Mouse (Mus musculus): Measurements from ENCODE around the gene Yipf2. TPM values are rescaled to one million over a fixed set of nuclear protein-coding genes. Genes with fewer than 3 reads are reported as not detected.

The Yipf2 gene
- polyA plus RNA-seq (2015; fragmentation: Nextera tagmentation; extraction: Ambion mirVana): 34.0 and 39.4 TPM in 2 replicates

DNA sequence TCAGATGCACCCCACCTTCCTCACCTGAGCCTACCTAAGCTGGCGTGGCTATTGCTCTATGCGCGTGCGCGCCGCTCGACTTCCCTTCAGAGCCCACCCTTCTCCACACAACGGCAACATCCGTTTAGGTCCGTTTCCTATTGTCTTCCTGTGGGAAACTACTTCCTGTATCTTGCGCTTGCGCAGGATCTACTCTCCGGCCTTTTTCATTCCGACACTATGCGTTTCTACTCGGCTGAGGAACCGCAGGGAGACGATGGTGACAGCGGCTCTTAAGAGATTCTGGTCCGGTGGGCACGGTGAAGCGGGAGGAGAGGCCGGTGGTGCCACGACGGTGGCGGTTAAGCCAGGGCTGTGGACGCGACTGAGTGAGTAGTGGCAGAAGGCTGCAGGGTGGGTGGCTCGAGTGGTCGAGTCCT is at the start of gene Yipf2, which contains the start of gene Timm29:
TSS of gene Yipf2 (minus strand) at position 126 of the 419 bp plus-strand sequence.
TSS of gene Timm29 (plus strand) at position 20 of the 419 bp plus-strand sequence.
- under 1% methylated on average over 30 of the region's 30 CpGs for WGBS
- peak within 1 kb of the TSS; percentile 83 for H3K9ac ChIP-seq (ENCODE audit: low read length)
- peaks cover 14% of the 10 kb centered on the region for H3K4me1 ChIP-seq (ENCODE audit: control insufficient read depth, insufficient read depth, low read length)
- H3K36me3 ChIP-seq (ENCODE audit: control insufficient read depth, insufficient read depth, low read length): peaks cover 11% of the 10 kb centered on the region; the same call in 1 of the 2 replicates
- ATAC-seq (ENCODE audit: insufficient read depth, low FRiP score): peak; percentile 94
- H3K4me2 ChIP-seq (ENCODE audit: low read depth, low read length): peak within 1 kb of the TSS; percentile 86
- no peaks in the 10 kb centered on the region for H3K27me3 ChIP-seq (ENCODE audit: control insufficient read depth, insufficient read depth, low read length)
- H3K9me3 ChIP-seq (replicated peaks; ENCODE audit: control insufficient read depth, low read length): no peaks in the 10 kb centered on the region
- H3K4me3 ChIP-seq (replicated peaks; ENCODE audit: low read length): peak within 1 kb of the TSS; percentile 71
- peak within 1 kb of the TSS; percentile 79 for H3K27ac ChIP-seq (ENCODE audit: low read length)

- H3K4me1 ChIP-seq (ENCODE audit: control insufficient read depth, insufficient read depth, low read length): no peaks in the 10 kb centered on the region
- H3K4me3 ChIP-seq (replicated peaks; ENCODE audit: low read length): no peak overlapping the region
- H3K9ac ChIP-seq (ENCODE audit: low read length): no peak overlapping the region
- H3K4me2 ChIP-seq (ENCODE audit: low read depth, low read length): no peak overlapping the region
- H3K9me3 ChIP-seq (replicated peaks; ENCODE audit: control insufficient read depth, low read length): no peaks in the 10 kb centered on the region
- WGBS: 92% methylated on average over 11 of the region's 11 CpGs
- H3K27ac ChIP-seq (ENCODE audit: low read length): no peak overlapping the region
- no peaks in the 10 kb centered on the region for H3K27me3 ChIP-seq (ENCODE audit: control insufficient read depth, insufficient read depth, low read length)
- no peak for ATAC-seq (ENCODE audit: insufficient read depth, low FRiP score)
- peaks cover 55% of the 10 kb centered on the region for H3K36me3 ChIP-seq (ENCODE audit: control insufficient read depth, insufficient read depth, low read length)
Observed at GRCm38 (mm10) chr9:21639031-21639430, 46.4 kb upstream of the Yipf2 start.

GRCm38 (mm10) chr9:21635639-21636038 is 43.0 kb upstream of the Yipf2 start:
- 54% methylated on average over 7 of the region's 7 CpGs for WGBS
- no peak for ATAC-seq (ENCODE audit: insufficient read depth, low FRiP score)
- peaks cover 40% of the 10 kb centered on the region for H3K36me3 ChIP-seq (ENCODE audit: control insufficient read depth, insufficient read depth, low read length)
- H3K9ac ChIP-seq (ENCODE audit: low read length): no peak overlapping the region
- no peaks in the 10 kb centered on the region for H3K4me1 ChIP-seq (ENCODE audit: control insufficient read depth, insufficient read depth, low read length)
- H3K4me2 ChIP-seq (ENCODE audit: low read depth, low read length): no peak overlapping the region
- H3K27me3 ChIP-seq (ENCODE audit: control insufficient read depth, insufficient read depth, low read length): no peaks in the 10 kb centered on the region
- H3K9me3 ChIP-seq (replicated peaks; ENCODE audit: control insufficient read depth, low read length): no peaks in the 10 kb centered on the region
- no peak overlapping the region for H3K4me3 ChIP-seq (replicated peaks; ENCODE audit: low read length)
- no peak overlapping the region for H3K27ac ChIP-seq (ENCODE audit: low read length)

DNA sequence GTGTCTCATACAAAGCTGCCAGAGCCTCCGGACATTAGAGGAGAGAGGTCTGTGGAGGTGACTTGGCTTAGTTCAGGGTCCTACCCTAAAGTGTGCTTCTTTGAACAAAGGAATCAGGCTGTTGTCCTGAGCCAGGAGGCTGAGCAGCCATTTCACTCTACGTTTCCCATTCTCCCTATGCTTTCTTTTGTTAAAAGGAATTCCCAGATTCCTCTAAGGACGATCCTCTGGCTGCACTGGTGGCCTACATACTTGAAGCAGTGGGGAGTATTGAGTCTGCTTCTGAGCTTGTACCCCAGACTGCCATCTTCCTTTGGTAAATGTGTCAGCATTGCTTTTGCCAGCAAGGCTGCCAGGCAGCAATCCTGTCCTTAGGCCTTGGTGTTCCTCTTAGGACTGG is 40.5 kb upstream of the Yipf2 start:
- H3K27ac ChIP-seq (ENCODE audit: low read length): no peak overlapping the region
- H3K4me3 ChIP-seq (replicated peaks; ENCODE audit: low read length): no peak overlapping the region
- H3K4me1 ChIP-seq (ENCODE audit: control insufficient read depth, insufficient read depth, low read length): no peaks in the 10 kb centered on the region
- H3K9me3 ChIP-seq (replicated peaks; ENCODE audit: control insufficient read depth, low read length): no peaks in the 10 kb centered on the region
- ATAC-seq (ENCODE audit: insufficient read depth, low FRiP score): no peak
- WGBS: 85% methylated on average over 3 of the region's 3 CpGs
- peaks cover 18% of the 10 kb centered on the region for H3K36me3 ChIP-seq (ENCODE audit: control insufficient read depth, insufficient read depth, low read length)
- no peak overlapping the region for H3K9ac ChIP-seq (ENCODE audit: low read length)
- H3K27me3 ChIP-seq (ENCODE audit: control insufficient read depth, insufficient read depth, low read length): no peaks in the 10 kb centered on the region
- no peak overlapping the region for H3K4me2 ChIP-seq (ENCODE audit: low read depth, low read length)

DNA sequence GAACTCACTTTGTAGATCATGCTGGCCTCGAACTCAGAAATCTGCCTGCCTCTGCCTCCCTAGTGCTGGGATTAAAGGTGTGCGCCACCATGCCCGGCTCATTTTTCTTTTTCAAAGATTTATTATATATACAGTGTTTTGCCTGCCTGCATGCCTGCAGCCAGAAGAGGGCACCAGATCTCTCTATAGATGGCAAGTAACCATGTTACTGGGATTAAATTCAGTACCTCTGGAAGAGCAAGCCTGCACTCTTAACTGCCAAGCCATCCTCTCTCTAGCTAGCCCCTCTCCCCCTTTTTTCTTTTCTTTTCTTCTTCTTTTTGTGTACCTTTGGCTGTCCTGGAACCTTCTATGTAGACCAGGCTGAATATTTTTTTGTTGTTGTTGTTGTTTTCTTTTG is 38.0 kb upstream of the Yipf2 start:
- H3K36me3 ChIP-seq (ENCODE audit: control insufficient read depth, insufficient read depth, low read length): peaks cover 6% of the 10 kb centered on the region; the same call in 1 of the 2 replicates
- H3K27ac ChIP-seq (ENCODE audit: low read length): no peak overlapping the region
- H3K4me1 ChIP-seq (ENCODE audit: control insufficient read depth, insufficient read depth, low read length): peaks cover 2% of the 10 kb centered on the region; the same call in 1 of the 2 replicates
- no peak overlapping the region for H3K4me3 ChIP-seq (replicated peaks; ENCODE audit: low read length)
- H3K9ac ChIP-seq (ENCODE audit: low read length): no peak overlapping the region
- no peaks in the 10 kb centered on the region for H3K27me3 ChIP-seq (ENCODE audit: control insufficient read depth, insufficient read depth, low read length)
- no peak for ATAC-seq (ENCODE audit: insufficient read depth, low FRiP score)
- no peak overlapping the region for H3K4me2 ChIP-seq (ENCODE audit: low read depth, low read length)
- 71% methylated on average over 3 of the region's 3 CpGs for WGBS
- H3K9me3 ChIP-seq (replicated peaks; ENCODE audit: control insufficient read depth, low read length): no peaks in the 10 kb centered on the region

GRCm38 (mm10) chr9:21627145-21627795 is 34.6 kb upstream of the Yipf2 start:
- Histone ChIP-seq H3K36me3 (ENCODE audit: control insufficient read depth, insufficient read depth, low read length) (no peaks in the 10 kb centered on the region), H3K4me2 (ENCODE audit: low read depth, low read length) (no peak overlapping the region), H3K4me1 (ENCODE audit: control insufficient read depth, insufficient read depth, low read length) (peaks cover 11% of the 10 kb centered on the region; the same call in 1 of the 2 replicates), H3K9ac (ENCODE audit: low read length) (no peak overlapping the region), H3K27me3 (ENCODE audit: control insufficient read depth, insufficient read depth, low read length) (no peaks in the 10 kb centered on the region), H3K9me3 (replicated peaks; ENCODE audit: control insufficient read depth, low read length) (no peaks in the 10 kb centered on the region), H3K4me3 (replicated peaks; ENCODE audit: low read length) (no peak overlapping the region), H3K27ac (ENCODE audit: low read length) (no peak overlapping the region)
- no peak for ATAC-seq (ENCODE audit: insufficient read depth, low FRiP score)
- 74% methylated on average over 5 of the region's 5 CpGs for WGBS

DNA sequence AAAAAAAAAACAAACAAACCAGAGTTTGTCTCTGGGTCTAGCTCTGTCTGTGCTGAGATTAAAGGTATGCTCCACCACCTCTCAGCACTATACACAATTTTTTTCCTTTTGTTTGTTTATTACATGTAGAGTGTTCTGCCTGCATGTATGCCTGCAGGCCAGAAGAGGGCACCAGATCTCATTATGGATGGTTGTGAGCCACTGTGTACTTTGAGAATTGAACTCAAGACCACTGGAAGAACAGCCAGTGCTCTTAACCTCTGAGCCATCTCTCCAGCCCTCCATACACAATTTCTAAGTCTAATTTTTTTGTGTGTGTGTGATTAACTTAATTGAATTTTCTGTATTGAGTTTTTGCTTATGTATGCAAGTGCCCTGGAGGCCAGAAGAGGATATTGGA is 33.9 kb upstream of the Yipf2 start:
- no peak overlapping the region for H3K4me2 ChIP-seq (ENCODE audit: low read depth, low read length)
- ATAC-seq (ENCODE audit: insufficient read depth, low FRiP score): no peak
- no peak overlapping the region for H3K9ac ChIP-seq (ENCODE audit: low read length)
- H3K36me3 ChIP-seq (ENCODE audit: control insufficient read depth, insufficient read depth, low read length): no peaks in the 10 kb centered on the region
- no peaks in the 10 kb centered on the region for H3K27me3 ChIP-seq (ENCODE audit: control insufficient read depth, insufficient read depth, low read length)
- no peak overlapping the region for H3K27ac ChIP-seq (ENCODE audit: low read length)
- no peak overlapping the region for H3K4me3 ChIP-seq (replicated peaks; ENCODE audit: low read length)
- no peaks in the 10 kb centered on the region for H3K9me3 ChIP-seq (replicated peaks; ENCODE audit: control insufficient read depth, low read length)
- peaks cover 11% of the 10 kb centered on the region; the same call in 1 of the 2 replicates for H3K4me1 ChIP-seq (ENCODE audit: control insufficient read depth, insufficient read depth, low read length)

- Histone ChIP-seq H3K27me3 (ENCODE audit: control insufficient read depth, insufficient read depth, low read length) (no peaks in the 10 kb centered on the region), H3K36me3 (ENCODE audit: control insufficient read depth, insufficient read depth, low read length) (no peaks in the 10 kb centered on the region), H3K4me1 (ENCODE audit: control insufficient read depth, insufficient read depth, low read length) (peaks cover 11% of the 10 kb centered on the region; the same call in 1 of the 2 replicates), H3K4me2 (ENCODE audit: low read depth, low read length) (no peak overlapping the region), H3K9me3 (replicated peaks; ENCODE audit: control insufficient read depth, low read length) (no peaks in the 10 kb centered on the region), H3K4me3 (replicated peaks; ENCODE audit: low read length) (no peak overlapping the region), H3K9ac (ENCODE audit: low read length) (no peak overlapping the region), H3K27ac (ENCODE audit: low read length) (no peak overlapping the region)
- 86% methylated on average over 10 of the region's 10 CpGs for WGBS
- ATAC-seq (ENCODE audit: insufficient read depth, low FRiP score): no peak
Observed at GRCm38 (mm10) chr9:21625342-21626339, 33.0 kb upstream of the Yipf2 start.

DNA sequence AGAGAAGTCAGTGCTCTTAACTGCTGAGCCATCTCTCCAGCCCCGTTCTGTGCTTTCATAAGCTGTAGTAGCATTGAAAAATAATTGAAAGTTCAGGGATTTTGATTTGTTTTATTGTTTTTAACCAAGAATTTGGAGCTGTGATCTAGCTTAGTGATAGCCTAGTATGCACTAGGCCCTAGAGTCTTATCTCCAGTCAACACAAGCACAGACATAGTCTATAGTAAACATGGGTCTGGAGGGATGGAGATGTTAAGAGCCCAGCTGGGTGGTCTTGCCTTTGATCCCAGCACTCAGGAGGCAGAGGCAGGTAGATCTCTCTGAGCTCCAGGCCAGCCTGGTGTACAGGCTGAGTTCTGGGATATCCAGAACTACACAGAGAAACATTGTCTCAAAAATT is 30.0 kb upstream of the Yipf2 start:
- H3K36me3 ChIP-seq (ENCODE audit: control insufficient read depth, insufficient read depth, low read length): no peaks in the 10 kb centered on the region
- H3K9me3 ChIP-seq (replicated peaks; ENCODE audit: control insufficient read depth, low read length): no peaks in the 10 kb centered on the region
- WGBS: 86% methylated on average over 1 of the region's 1 CpGs
- no peaks in the 10 kb centered on the region for H3K27me3 ChIP-seq (ENCODE audit: control insufficient read depth, insufficient read depth, low read length)
- peaks cover 21% of the 10 kb centered on the region; the same call in 1 of the 2 replicates for H3K4me1 ChIP-seq (ENCODE audit: control insufficient read depth, insufficient read depth, low read length)
- H3K4me3 ChIP-seq (replicated peaks; ENCODE audit: low read length): no peak overlapping the region
- ATAC-seq (ENCODE audit: insufficient read depth, low FRiP score): no peak
- H3K4me2 ChIP-seq (ENCODE audit: low read depth, low read length): no peak overlapping the region
- no peak overlapping the region for H3K27ac ChIP-seq (ENCODE audit: low read length)
- H3K9ac ChIP-seq (ENCODE audit: low read length): no peak overlapping the region
